Mouse (Mus musculus): ENCODE results near the gene Mex3a. TPM values are rescaled to one million over a fixed set of nuclear protein-coding genes. Genes with fewer than 3 reads are reported as not detected.

Mex3a gene
- polyA plus RNA-seq, 1 experiment from 2014 or later, result 51.9 TPM

GRCm38 (mm10) chr3:88502641-88503504 lies 29.3 kb upstream of the Mex3a start:
- WGBS, result 1% methylated on average over 55 of the region's 55 CpGs
- peaks cover 27% of the 10 kb centered on the region for H3K27me3 ChIP-seq (ENCODE audit: control insufficient read depth, insufficient read depth, low read length)
- H3K4me3 ChIP-seq (ENCODE audit: low read depth, low read length), result peak overlapping the region; percentile 57
- H3K27ac ChIP-seq (ENCODE audit: low read depth, low read length), result no peak overlapping the region
- peaks cover 5% of the 10 kb centered on the region for H3K4me1 ChIP-seq (replicated peaks; ENCODE audit: control insufficient read depth, insufficient read depth, low read length)
- H3K4me2 ChIP-seq (replicated peaks; ENCODE audit: low read depth, low read length), result peak overlapping the region; percentile 94
- H3K36me3 ChIP-seq (ENCODE audit: control insufficient read depth, insufficient read depth, low read length), result no peaks in the 10 kb centered on the region
- H3K9me3 ChIP-seq (ENCODE audit: control insufficient read depth, low read length), result no peaks in the 10 kb centered on the region
- DNase-seq (ENCODE audit: low spot score) (peak; percentile 58), ATAC-seq (ENCODE audit: low FRiP score) (peak; percentile 75)
- H3K9ac ChIP-seq (ENCODE audit: low read depth, low read length), result peak overlapping the region; percentile 77

- Histone ChIP-seq H3K9me3 (ENCODE audit: control insufficient read depth, low read length) (no peaks in the 10 kb centered on the region), H3K27me3 (ENCODE audit: control insufficient read depth, insufficient read depth, low read length) (peaks cover 27% of the 10 kb centered on the region), H3K4me3 (ENCODE audit: low read depth, low read length) (no peak overlapping the region; the same call in 1 of the 2 replicates), H3K4me2 (replicated peaks; ENCODE audit: low read depth, low read length) (peak overlapping the region; percentile 94; the same call in 1 of the 2 replicates), H3K36me3 (ENCODE audit: control insufficient read depth, insufficient read depth, low read length) (no peaks in the 10 kb centered on the region), H3K27ac (ENCODE audit: low read depth, low read length) (no peak overlapping the region), H3K4me1 (replicated peaks; ENCODE audit: control insufficient read depth, insufficient read depth, low read length) (peaks cover 5% of the 10 kb centered on the region), H3K9ac (ENCODE audit: low read depth, low read length) (0 out of 2 replicates have a peak overlapping the region, but pooled peaks have one; percentile 77)
- DNase-seq (ENCODE audit: low spot score) (no peak), ATAC-seq (ENCODE audit: low FRiP score) (no peak)
- 22% methylated on average over 4 of the region's 4 CpGs for WGBS
Observed at GRCm38 (mm10) chr3:88503505-88503863, 28.7 kb upstream of the Mex3a start.

GRCm38 (mm10) chr3:88503881-88504746 lies 28.1 kb upstream of the Mex3a start:
- H3K27ac ChIP-seq (ENCODE audit: low read depth, low read length), result no peak overlapping the region
- WGBS, result 42% methylated on average over 8 of the region's 8 CpGs
- no peak overlapping the region for H3K4me3 ChIP-seq (ENCODE audit: low read depth, low read length)
- peaks cover 5% of the 10 kb centered on the region for H3K4me1 ChIP-seq (replicated peaks; ENCODE audit: control insufficient read depth, insufficient read depth, low read length)
- H3K36me3 ChIP-seq (ENCODE audit: control insufficient read depth, insufficient read depth, low read length), result no peaks in the 10 kb centered on the region
- H3K27me3 ChIP-seq (ENCODE audit: control insufficient read depth, insufficient read depth, low read length), result peaks cover 27% of the 10 kb centered on the region
- H3K4me2 ChIP-seq (replicated peaks; ENCODE audit: low read depth, low read length), result no peak overlapping the region
- ATAC-seq (ENCODE audit: low FRiP score) (no peak), DNase-seq (ENCODE audit: low spot score) (no peak)
- H3K9me3 ChIP-seq (ENCODE audit: control insufficient read depth, low read length), result no peaks in the 10 kb centered on the region
- no peak overlapping the region for H3K9ac ChIP-seq (ENCODE audit: low read depth, low read length)

- 67% methylated on average over 6 of the region's 6 CpGs for WGBS
- ATAC-seq (ENCODE audit: low FRiP score), result no peak
- Histone ChIP-seq H3K4me1 (replicated peaks; ENCODE audit: control insufficient read depth, insufficient read depth, low read length) (peaks cover 5% of the 10 kb centered on the region), H3K9me3 (ENCODE audit: control insufficient read depth, low read length) (no peaks in the 10 kb centered on the region), H3K36me3 (ENCODE audit: control insufficient read depth, insufficient read depth, low read length) (no peaks in the 10 kb centered on the region), H3K4me3 (ENCODE audit: low read depth, low read length) (no peak overlapping the region), H3K4me2 (replicated peaks; ENCODE audit: low read depth, low read length) (no peak overlapping the region), H3K9ac (ENCODE audit: low read depth, low read length) (no peak overlapping the region), H3K27me3 (ENCODE audit: control insufficient read depth, insufficient read depth, low read length) (peaks cover 27% of the 10 kb centered on the region), H3K27ac (ENCODE audit: low read depth, low read length) (no peak overlapping the region)
- no peak for DNase-seq (ENCODE audit: low spot score)
Observed at GRCm38 (mm10) chr3:88505081-88505480, 27.1 kb upstream of the Mex3a start.

DNA sequence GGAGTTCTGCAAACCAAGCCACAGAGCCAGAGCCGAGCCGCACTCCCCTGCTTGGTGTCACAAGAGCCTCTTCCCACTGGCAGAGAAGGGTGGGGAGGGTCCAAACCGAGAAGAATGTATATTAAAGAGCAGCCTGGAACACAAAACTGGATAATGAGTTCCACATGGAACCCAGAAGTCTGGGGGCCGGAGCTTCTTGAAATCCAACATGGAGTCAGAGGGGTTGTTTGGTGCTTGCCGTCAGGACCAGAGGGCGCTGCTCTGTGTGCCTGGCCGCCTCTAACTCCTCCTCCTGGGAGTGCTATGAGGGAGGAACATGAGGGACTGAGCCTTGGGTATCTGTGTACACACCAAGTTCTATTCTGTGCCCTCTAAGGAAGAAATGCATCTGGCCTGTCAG lies 26.4 kb upstream of the Mex3a start:
- ATAC-seq (ENCODE audit: low FRiP score) (no peak), DNase-seq (ENCODE audit: low spot score) (no peak)
- H3K4me3 ChIP-seq (ENCODE audit: low read depth, low read length), result no peak overlapping the region
- 45% methylated on average over 7 of the region's 7 CpGs for WGBS
- H3K4me2 ChIP-seq (replicated peaks; ENCODE audit: low read depth, low read length), result no peak overlapping the region
- H3K4me1 ChIP-seq (replicated peaks; ENCODE audit: control insufficient read depth, insufficient read depth, low read length), result peaks cover 11% of the 10 kb centered on the region
- no peak overlapping the region for H3K9ac ChIP-seq (ENCODE audit: low read depth, low read length)
- H3K27ac ChIP-seq (ENCODE audit: low read depth, low read length), result no peak overlapping the region
- H3K9me3 ChIP-seq (ENCODE audit: control insufficient read depth, low read length), result no peaks in the 10 kb centered on the region
- H3K36me3 ChIP-seq (ENCODE audit: control insufficient read depth, insufficient read depth, low read length), result no peaks in the 10 kb centered on the region
- H3K27me3 ChIP-seq (ENCODE audit: control insufficient read depth, insufficient read depth, low read length), result peaks cover 27% of the 10 kb centered on the region

- no peaks in the 10 kb centered on the region for H3K9me3 ChIP-seq (ENCODE audit: control insufficient read depth, low read length)
- H3K27me3 ChIP-seq (ENCODE audit: control insufficient read depth, insufficient read depth, low read length), result peaks cover 1% of the 10 kb centered on the region; the same call in 1 of the 2 replicates
- WGBS, result 84% methylated on average over 3 of the region's 3 CpGs
- peak overlapping the region; percentile 70 for H3K27ac ChIP-seq (ENCODE audit: low read depth, low read length)
- H3K4me1 ChIP-seq (replicated peaks; ENCODE audit: control insufficient read depth, insufficient read depth, low read length), result peaks cover 10% of the 10 kb centered on the region
- peak overlapping the region; percentile 33 for H3K4me2 ChIP-seq (replicated peaks; ENCODE audit: low read depth, low read length)
- peak overlapping the region; percentile 29; the same call in 1 of the 2 replicates for H3K9ac ChIP-seq (ENCODE audit: low read depth, low read length)
- ATAC-seq (ENCODE audit: low FRiP score) (peak; percentile 18; the same call in 1 of the 2 replicates), DNase-seq (ENCODE audit: low spot score) (no peak)
- H3K36me3 ChIP-seq (ENCODE audit: control insufficient read depth, insufficient read depth, low read length), result no peaks in the 10 kb centered on the region
- H3K4me3 ChIP-seq (ENCODE audit: low read depth, low read length), result no peak overlapping the region
Observed at GRCm38 (mm10) chr3:88509250-88509649, 22.9 kb upstream of the Mex3a start.

GRCm38 (mm10) chr3:88509692-88510420 lies 22.3 kb upstream of the Mex3a start, which contains the start of gene Lmna:
TSS of gene Lmna (minus strand) at chr3:88509956.
- H3K4me1 ChIP-seq (replicated peaks; ENCODE audit: control insufficient read depth, insufficient read depth, low read length), result peaks cover 10% of the 10 kb centered on the region

More at GRCm38 (mm10) chr3:88509692-88510420, 22.3 kb upstream of the Mex3a start, which contains the start of gene Lmna:
- Histone ChIP-seq H3K9me3 (ENCODE audit: control insufficient read depth, low read length) (no peaks in the 10 kb centered on the region), H3K4me2 (replicated peaks; ENCODE audit: low read depth, low read length) (peak within 1 kb of the TSS; percentile 33), H3K27me3 (ENCODE audit: control insufficient read depth, insufficient read depth, low read length) (no peaks in the 10 kb centered on the region), H3K36me3 (ENCODE audit: control insufficient read depth, insufficient read depth, low read length) (no peaks in the 10 kb centered on the region), H3K4me3 (ENCODE audit: low read depth, low read length) (peak within 1 kb of the TSS; percentile 10), H3K9ac (ENCODE audit: low read depth, low read length) (peak within 1 kb of the TSS; percentile 29), H3K27ac (ENCODE audit: low read depth, low read length) (peak within 1 kb of the TSS; percentile 70)
- 1% methylated on average over 30 of the region's 31 CpGs for WGBS
- peak; percentile 90 for DNase-seq (ENCODE audit: low spot score)
- ATAC-seq (ENCODE audit: low FRiP score), result peak; percentile 97

All from hindbrain, embryonic 11.5 days (tissue).